Mouse (Mus musculus) gastrocnemius, postnatal 4 days (tissue): ENCODE measurements around the gene Psg21. TPM values are rescaled to one million over a fixed set of nuclear protein-coding genes. Genes with fewer than 3 reads are reported as not detected.
"Not testable (repeated sequence)": the region's sequence is repeated elsewhere in the genome, so short reads cannot be mapped to it uniquely, and the experiment has no call there.

Experiments
- DNase-seq, 2 experiments: peaks; one replicate each; pipeline ENCODE4 v3.0.0; 2021 to 2022; ENCODE audit warnings: low spot score in 2 of 2, mixed read lengths in 2 of 2
- long read RNA-seq, 2 experiments: library from polyadenylated mRNA; stranded (forward); transcript quantifications; one replicate each; pipeline ENCODE4 v2.0.0; 2021
- total RNA-seq, 2 experiments: library from RNA; stranded (reverse); gene quantifications; 2 replicates each; pipeline ENCODE4 v1.2.3; 2021

Gene Psg21
- not detected for total RNA-seq
- long read RNA-seq, experiment 1, result 0 reads
- long read RNA-seq, experiment 2, result 0 reads

GRCm38 (mm10) chr7:18656625-18657024 is at the start of gene Psg21:
Gene Psg21, minus strand, starts transcription at chr7:18656725.
- DNase-seq, result not testable (repeated sequence)

- no peak for DNase-seq
Measured at GRCm38 (mm10) chr7:18686085-18686484, 29.6 kb upstream of the Psg21 start, which contains the start of gene Psg20. Gene Psg20, minus strand, starts transcription at chr7:18686185.

- no peak for DNase-seq
Measured at GRCm38 (mm10) chr7:18685586-18685985, 29.1 kb upstream of the Psg21 start.

- DNase-seq, result no peak
Measured at GRCm38 (mm10) chr7:18679772-18680171, 23.2 kb upstream of the Psg21 start.

- DNase-seq, result not testable (repeated sequence)
Measured at GRCm38 (mm10) chr7:18626921-18627320, 29.6 kb downstream of the Psg21 start.

- not testable (repeated sequence) for DNase-seq
Measured at GRCm38 (mm10) chr7:18616401-18616800, 40.1 kb downstream of the Psg21 start, which contains the start of gene Psg23. Gene Psg23, minus strand, starts transcription at chr7:18616501.

Other genes with a start within 250 kb of the Psg21 start
- gene Psg28, start 224.7 kb downstream of the Psg21 start, total RNA-seq, result not detected
- not detected for gene Psg26, start 172.5 kb downstream of the Psg21 start, total RNA-seq
- gene Psg25, start 124.5 kb downstream of the Psg21 start, total RNA-seq, result not detected
- not detected for gene Psg27, start 89.4 kb downstream of the Psg21 start, total RNA-seq
- not detected for gene Psg23, start 40.2 kb downstream of the Psg21 start, total RNA-seq
- gene Psg20, start 29.5 kb upstream of the Psg21 start, total RNA-seq, result not detected
- not detected for gene Psg22, start 61.4 kb upstream of the Psg21 start, total RNA-seq
- not detected for gene Psg19, start 141.8 kb upstream of the Psg21 start, total RNA-seq
- gene Psg17, start 164.9 kb upstream of the Psg21 start, total RNA-seq, result not detected
- gene Mill2, start 183.2 kb upstream of the Psg21 start, total RNA-seq, result 1 to 10 TPM; 4.3 to 4.6 TPM
- 1 to 10 TPM; 2.6 TPM for gene Pglyrp1, start 214.6 kb upstream of the Psg21 start, total RNA-seq